Mouse (Mus musculus) intestine, embryonic 16.5 days (tissue): ENCODE data around the gene Zfp286. TPM values are rescaled to one million over a fixed set of nuclear protein-coding genes. Genes with fewer than 3 reads are reported as not detected.
A peak's percentile ranks its signal among the peaks of the same experiment; 100 is the strongest.
"Not testable (repeated sequence)": the region's sequence is repeated elsewhere in the genome, so short reads cannot be mapped to it uniquely, and the experiment has no call there.

ENCODE experiments used
- ATAC-seq: fragments of 200-750 bp; cut with Nextera tagmentation; 2 replicates; pipeline ENCODE4 v1.8.0; 2017; ENCODE audit warnings: moderate TSS enrichment, moderate library complexity
- H3K27ac ChIP-seq: fragments of 300-500 bp; sonication (generic); 2 replicates; pipeline ENCODE4 v1.5.1; 2014; ENCODE audit warnings: mild to moderate bottlenecking, low read length
- H3K27me3 ChIP-seq: fragments of 300-500 bp; sonication (generic); replicated peaks from 2 replicates; pipeline ENCODE4 v1.6.1; 2014; ENCODE audit warnings: low read length, control low read depth, mixed read lengths; ENCODE audit not compliant: control insufficient read depth, insufficient read depth
- H3K36me3 ChIP-seq: fragments of 300-500 bp; sonication (generic); 2 replicates; pipeline ENCODE4 v1.6.1; 2014; ENCODE audit warnings: low read length, control low read depth; ENCODE audit not compliant: control insufficient read depth, insufficient read depth
- H3K4me1 ChIP-seq: fragments of 300-500 bp; sonication (generic); 2 replicates; pipeline ENCODE4 v1.6.1; 2014; ENCODE audit warnings: low read length, control low read depth, mixed read lengths; ENCODE audit not compliant: control insufficient read depth, insufficient read depth
- H3K4me2 ChIP-seq: fragments of 300-500 bp; sonication (generic); 2 replicates; pipeline ENCODE4 v1.6.1; 2014; ENCODE audit warnings: low read depth, low read length, control low read depth
- H3K4me3 ChIP-seq: fragments of 300-500 bp; sonication (generic); 2 replicates; pipeline ENCODE4 v1.5.1; 2014; ENCODE audit warnings: mild to moderate bottlenecking, low read length
- H3K9ac ChIP-seq: fragments of 300-500 bp; sonication (generic); 2 replicates; pipeline ENCODE4 v1.6.1; 2014; ENCODE audit warnings: low read depth, low read length
- H3K9me3 ChIP-seq: fragments of 300-500 bp; sonication (generic); 2 replicates; pipeline ENCODE4 v1.6.1; 2016; ENCODE audit warnings: low read length, control low read depth; ENCODE audit not compliant: control insufficient read depth
- WGBS: fragments of 180-500 bp; shearing (Covaris S2); extraction: QIAGEN DNeasy Blood & Tissue Kit; methylation state at CpG from one replicate; pipeline ENCODE4 v1.1.7; 2014; 5-methylcytosine and 5-hydroxymethylcytosine counted together
- polyA plus RNA-seq: library from polyadenylated mRNA; unstranded; fragments of >200 nt; fragmentation: Nextera tagmentation; extraction: Ambion mirVana; gene quantifications from 2 replicates; pipeline ENCODE4 v1.2.1, GENCODE M21; 2015

The Zfp286 gene
- polyA plus RNA-seq, 1 experiment from 2014 or later: 10.5 TPM

- peak overlapping the region; percentile 52 for H3K9ac ChIP-seq
- no peak overlapping the region for H3K27ac ChIP-seq
- no peaks in the 10 kb centered on the region for H3K9me3 ChIP-seq
- H3K27me3 ChIP-seq: no peaks in the 10 kb centered on the region
- 6% methylated on average over 36 of the region's 36 CpGs for WGBS
- no peaks in the 10 kb centered on the region for H3K36me3 ChIP-seq
- peak overlapping the region; percentile 61 for H3K4me2 ChIP-seq
- H3K4me3 ChIP-seq: peak overlapping the region; percentile 33
- ATAC-seq: peak; percentile 96
- H3K4me1 ChIP-seq: peaks cover 4% of the 10 kb centered on the region
Measured at GRCm38 (mm10) chr11:62756456-62757142, 32.7 kb downstream of the Zfp286 start.

- WGBS: 87% methylated on average over 8 of the region's 8 CpGs
Measured at GRCm38 (mm10) chr11:62752780-62753179, 36.5 kb downstream of the Zfp286 start, which contains the start of gene Gm10428. Gene Gm10428, plus strand, starts transcription at chr11:62753100.

GRCm38 (mm10) chr11:62752191-62752590 lies 37.1 kb downstream of the Zfp286 start:
- no peak for ATAC-seq
- no peaks in the 10 kb centered on the region for H3K36me3 ChIP-seq
- no peak overlapping the region for H3K4me3 ChIP-seq
- peaks cover 2% of the 10 kb centered on the region for H3K4me1 ChIP-seq
- no peak overlapping the region for H3K4me2 ChIP-seq
- H3K27me3 ChIP-seq: no peaks in the 10 kb centered on the region
- no peak overlapping the region for H3K9ac ChIP-seq
- H3K27ac ChIP-seq: no peak overlapping the region
- 59% methylated on average over 11 of the region's 11 CpGs for WGBS
- no peaks in the 10 kb centered on the region for H3K9me3 ChIP-seq

More at GRCm38 (mm10) chr11:62752780-62753179, 36.5 kb downstream of the Zfp286 start, which contains the start of gene Gm10428:
- H3K4me1 ChIP-seq: peaks cover 4% of the 10 kb centered on the region
- H3K4me3 ChIP-seq: no peak within 1 kb of the TSS
- no peaks in the 10 kb centered on the region for H3K36me3 ChIP-seq
- H3K9ac ChIP-seq: no peak within 1 kb of the TSS
- no peak for ATAC-seq
- H3K27me3 ChIP-seq: no peaks in the 10 kb centered on the region
- H3K4me2 ChIP-seq: no peak within 1 kb of the TSS
- no peak within 1 kb of the TSS for H3K27ac ChIP-seq
- H3K9me3 ChIP-seq: no peaks in the 10 kb centered on the region

- not testable (repeated sequence) for H3K27ac ChIP-seq, H3K36me3 ChIP-seq, H3K27me3 ChIP-seq, H3K4me3 ChIP-seq, H3K9ac ChIP-seq, H3K4me1 ChIP-seq, ATAC-seq, H3K9me3 ChIP-seq, H3K4me2 ChIP-seq
- 84% methylated on average over 13 of the region's 13 CpGs for WGBS
Measured at GRCm38 (mm10) chr11:62749445-62749844, 39.8 kb downstream of the Zfp286 start.

- Histone ChIP-seq H3K4me1 (0 out of 2 replicates have a peak, but pooled peaks cover 2% of the 10 kb centered on the region), H3K4me2 (no peak overlapping the region), H3K9me3 (no peaks in the 10 kb centered on the region), H3K4me3 (no peak overlapping the region), H3K9ac (no peak overlapping the region), H3K27me3 (peaks cover 8% of the 10 kb centered on the region; the same call in 1 of the 2 replicates), H3K27ac (no peak overlapping the region), H3K36me3 (no peaks in the 10 kb centered on the region)
- WGBS: 80% methylated on average over 4 of the region's 4 CpGs
- no peak for ATAC-seq
Measured at GRCm38 (mm10) chr11:62748062-62748461, 41.2 kb downstream of the Zfp286 start.

GRCm38 (mm10) chr11:62747227-62747626 lies 42.0 kb downstream of the Zfp286 start:
- Histone ChIP-seq H3K4me1 (0 out of 2 replicates have a peak, but pooled peaks cover 2% of the 10 kb centered on the region), H3K9ac (no peak overlapping the region), H3K9me3 (no peaks in the 10 kb centered on the region), H3K27me3 (peaks cover 8% of the 10 kb centered on the region; the same call in 1 of the 2 replicates), H3K4me2 (no peak overlapping the region), H3K4me3 (no peak overlapping the region), H3K27ac (no peak overlapping the region), H3K36me3 (no peaks in the 10 kb centered on the region)
- WGBS: 66% methylated on average over 9 of the region's 9 CpGs
- ATAC-seq: no peak

- H3K4me2 ChIP-seq: peak overlapping the region; percentile 62
Measured at GRCm38 (mm10) chr11:62746001-62746533, 43.2 kb downstream of the Zfp286 start.

GRCm38 (mm10) chr11:62744103-62744502 lies 45.2 kb downstream of the Zfp286 start:
- Histone ChIP-seq H3K4me2 (no peak overlapping the region), H3K9me3 (no peaks in the 10 kb centered on the region), H3K36me3 (no peaks in the 10 kb centered on the region), H3K27me3 (peaks cover 8% of the 10 kb centered on the region; the same call in 1 of the 2 replicates), H3K27ac (no peak overlapping the region), H3K4me3 (no peak overlapping the region), H3K4me1 (0 out of 2 replicates have a peak, but pooled peaks cover 2% of the 10 kb centered on the region), H3K9ac (no peak overlapping the region)
- ATAC-seq: peak; percentile 69; the same call in 1 of the 2 replicates
- WGBS: 47% methylated on average over 5 of the region's 5 CpGs

More at GRCm38 (mm10) chr11:62746001-62746533, 43.2 kb downstream of the Zfp286 start:
- Histone ChIP-seq H3K9ac (no peak overlapping the region), H3K36me3 (no peaks in the 10 kb centered on the region), H3K27ac (no peak overlapping the region), H3K9me3 (no peaks in the 10 kb centered on the region), H3K4me3 (peak overlapping the region; percentile 42), H3K4me1 (0 out of 2 replicates have a peak, but pooled peaks cover 2% of the 10 kb centered on the region), H3K27me3 (peaks cover 8% of the 10 kb centered on the region; the same call in 1 of the 2 replicates)
- WGBS: 4% methylated on average over 27 of the region's 27 CpGs
- ATAC-seq: peak; percentile 83

GRCm38 (mm10) chr11:62742261-62742957 lies 46.9 kb downstream of the Zfp286 start:
- H3K27me3 ChIP-seq: peaks cover 8% of the 10 kb centered on the region; the same call in 1 of the 2 replicates
- no peaks in the 10 kb centered on the region for H3K36me3 ChIP-seq
- H3K9ac ChIP-seq: no peak overlapping the region
- no peak overlapping the region for H3K4me3 ChIP-seq
- 0 out of 2 replicates have a peak, but pooled peaks cover 2% of the 10 kb centered on the region for H3K4me1 ChIP-seq
- no peaks in the 10 kb centered on the region for H3K9me3 ChIP-seq
- no peak for ATAC-seq
- WGBS: 76% methylated on average over 10 of the region's 10 CpGs
- no peak overlapping the region for H3K27ac ChIP-seq
- H3K4me2 ChIP-seq: no peak overlapping the region
